8 mouse cellular contexts compared by ENCODE assay signal in the genomic region with DNA sequence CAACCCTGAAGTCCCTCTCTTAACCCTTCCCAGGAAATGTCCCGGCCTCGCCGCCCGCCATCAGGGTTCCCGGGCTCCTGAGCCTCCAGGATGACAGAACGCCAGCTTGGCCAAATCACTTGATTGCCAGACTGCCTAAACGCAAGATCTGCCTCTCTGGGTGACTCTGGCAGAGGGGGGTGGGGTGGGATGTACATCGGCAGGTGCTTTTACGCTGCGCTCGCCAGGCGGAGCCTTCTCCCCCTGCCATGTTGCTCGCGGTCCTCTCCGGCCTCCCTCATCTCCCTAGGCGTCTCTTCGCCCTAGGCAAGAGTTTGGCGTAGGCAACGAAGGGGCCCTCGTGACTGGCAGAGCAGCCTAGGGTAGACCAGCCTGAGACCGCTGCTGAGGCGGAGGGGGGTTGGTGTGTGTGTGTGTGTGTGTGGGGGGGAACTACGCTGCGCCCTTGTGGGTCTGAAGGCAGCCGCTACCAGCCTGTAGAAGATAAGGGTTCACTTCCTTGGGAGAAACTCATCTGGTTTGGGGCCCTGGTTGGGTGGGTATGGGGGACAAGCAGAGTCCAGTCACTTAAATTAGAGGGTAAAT. TPM values are rescaled to one million over a fixed set of nuclear protein-coding genes. Genes with fewer than 3 reads are reported as not detected.
A peak's percentile ranks its signal among the peaks of the same experiment; 100 is the strongest.
DNase-seq lines count a peak whose midpoint lies in the region; ATAC-seq lines count a peak whose summit lies in the region.
"Had no signal": no experiment of that assay in that cellular context is flagged by ENCODE, and none has a peak within 500 bp of the region (broad histone marks: within the 10 kb centered on the region; RNA-seq: fewer than 3 reads in every experiment).

No protein-coding gene starts in this region.

- WGBS in hindbrain, embryonic 12.5 days: 3% methylated on average over 25 of the region's 25 CpGs
- WGBS in midbrain, embryonic 13.5 days: 1% methylated on average over 25 of the region's 25 CpGs

- no peak overlapping the region for H3K27ac ChIP-seq in hindbrain, embryonic 12.5 days
- H3K27ac ChIP-seq in midbrain, embryonic 13.5 days: peak overlapping the region; percentile 64

- DNase-seq in ES-CJ7 (ENCODE audit: low read depth, low spot score): peak; percentile 19
- DNase-seq in cerebellum, postnatal 10 days: peak; percentile 75 to 79
- no peak for DNase-seq in thymus, postnatal 36 days
- no peak for DNase-seq in adrenal gland, postnatal 25 days
- DNase-seq in natural killer cell, adult 2 months (ENCODE audit: low spot score in 2 of 2): no peak

- no peaks in the 10 kb centered on the region for H3K9me3 ChIP-seq in hindbrain, embryonic 12.5 days (replicated peaks)
- H3K9me3 ChIP-seq in midbrain, embryonic 13.5 days: no peaks in the 10 kb centered on the region

- peak; percentile 11; the same call in 1 of the 2 replicates for ATAC-seq in hindbrain, embryonic 12.5 days (ENCODE audit: low FRiP score)
- peak; percentile 43 for ATAC-seq in midbrain, embryonic 13.5 days

- peaks cover 77% of the 10 kb centered on the region for H3K27me3 ChIP-seq in hindbrain, embryonic 12.5 days
- H3K27me3 ChIP-seq in midbrain, embryonic 13.5 days: peaks cover 35% of the 10 kb centered on the region

- H3K4me3 ChIP-seq in hindbrain, embryonic 12.5 days: peak overlapping the region; percentile 66
- H3K4me3 ChIP-seq in midbrain, embryonic 13.5 days (replicated peaks): peak overlapping the region; percentile 73
- H3K4me3 ChIP-seq: myocyte had no signal

- peak overlapping the region; percentile 81 for H3K4me2 ChIP-seq in hindbrain, embryonic 12.5 days (replicated peaks)
- H3K4me2 ChIP-seq in midbrain, embryonic 13.5 days (replicated peaks): peak overlapping the region; percentile 69

- no peak overlapping the region for H3K9ac ChIP-seq in hindbrain, embryonic 12.5 days
- H3K9ac ChIP-seq in midbrain, embryonic 13.5 days (replicated peaks): peak overlapping the region; percentile 87

- no peaks in the 10 kb centered on the region for H3K36me3 ChIP-seq in hindbrain, embryonic 12.5 days
- H3K36me3 ChIP-seq in midbrain, embryonic 13.5 days: no peaks in the 10 kb centered on the region

- H3K4me1 ChIP-seq in hindbrain, embryonic 12.5 days: peaks cover 35% of the 10 kb centered on the region
- peaks cover 50% of the 10 kb centered on the region for H3K4me1 ChIP-seq in midbrain, embryonic 13.5 days (replicated peaks)

RNA-seq across cellular contexts. Expression of gene Csmd2, which starts 1.1 kb away (rescaled TPM):
- polyA plus RNA-seq in hindbrain, embryonic 12.5 days (2016; fragmentation: Nextera tagmentation; extraction: Ambion mirVana): 4.9 and 5.4 TPM in 2 replicates
- polyA plus RNA-seq in midbrain, embryonic 13.5 days (2015; fragmentation: Nextera tagmentation; extraction: Ambion mirVana): 7.7 and 9.2 TPM in 2 replicates
- 1.00 and 2.2 TPM in 2 replicates for total RNA-seq in adrenal gland, postnatal 25 days (2021)
- polyA plus RNA-seq: myocyte had no signal

RNA-seq across cellular contexts. Expression of gene CK137956, which starts 15.8 kb away (rescaled TPM):
- 0.53 and 0.55 TPM in 2 replicates for polyA plus RNA-seq in hindbrain, embryonic 12.5 days (2016; fragmentation: Nextera tagmentation; extraction: Ambion mirVana)
- polyA plus RNA-seq in midbrain, embryonic 13.5 days (2015; fragmentation: Nextera tagmentation; extraction: Ambion mirVana): 0.46 and 0.55 TPM in 2 replicates
- not detected in 2 replicates for total RNA-seq in adrenal gland, postnatal 25 days (2021)
- polyA plus RNA-seq: myocyte had no signal

Comparison
In these comparisons a context has a peak if more than half of its experiments do, and no peak if none do; other contexts are left out.
1. DNase-seq: peak in ES-CJ7 (single experiment) and cerebellum, postnatal 10 days (2 of 2); none in thymus, postnatal 36 days (0 of 2), adrenal gland, postnatal 25 days (single experiment) and natural killer cell, adult 2 months (0 of 2).